Mouse (Mus musculus): ENCODE measurements around the gene Wdr63. TPM values are rescaled to one million over a fixed set of nuclear protein-coding genes. Genes with fewer than 3 reads are reported as not detected.

The Wdr63 gene
- polyA plus RNA-seq, 1 experiment: not detected

DNA sequence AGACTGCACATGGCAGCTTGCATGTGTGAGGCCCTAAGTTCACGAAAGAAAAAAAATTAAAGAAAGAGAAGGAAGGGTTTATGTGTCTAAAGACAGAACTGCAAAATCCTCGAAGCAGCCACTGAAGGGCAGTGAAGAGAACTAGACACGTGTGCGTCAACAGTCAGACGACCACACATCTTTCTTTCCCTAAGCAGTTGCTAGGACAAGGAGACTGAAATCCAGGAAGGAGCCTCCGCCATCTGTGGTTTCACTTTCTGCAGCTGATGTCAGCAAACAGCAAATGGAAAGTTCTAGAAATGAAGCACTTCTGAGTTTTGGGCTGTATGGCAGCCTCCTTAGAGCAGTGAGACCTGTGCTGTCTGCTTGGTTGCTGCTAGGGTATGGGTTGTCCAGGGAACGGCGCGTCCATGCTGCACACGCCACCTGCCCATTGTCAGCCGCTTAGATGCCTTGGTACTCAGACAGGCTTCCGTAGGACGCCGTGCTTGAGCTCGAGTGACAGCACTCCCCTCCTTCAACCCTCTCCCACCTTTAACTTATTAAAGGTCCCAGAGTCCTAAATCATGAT, 48.5 kb downstream of the Wdr63 start:
- Histone ChIP-seq H3K27ac (ENCODE audit: control insufficient read depth, insufficient read depth, low read depth, low read length, poor library complexity) (no peak overlapping the region), H3K4me1 (ENCODE audit: control insufficient read depth, insufficient read depth, low read length) (no peaks in the 10 kb centered on the region), H3K4me3 (replicated peaks; ENCODE audit: control insufficient read depth, low read depth, low read length) (no peak overlapping the region)
- no peak for TF ChIP-seq POLR2A (IDR thresholded peaks at IDR 0.05; ENCODE audit: borderline replicate concordance, control insufficient read depth, low read depth, low read length)
- no peak for TF ChIP-seq CTCF (IDR thresholded peaks at IDR 0.05; ENCODE audit: control insufficient read depth, insufficient read depth, low read length)
- WGBS: 67% methylated on average over 15 of the region's 15 CpGs

DNA sequence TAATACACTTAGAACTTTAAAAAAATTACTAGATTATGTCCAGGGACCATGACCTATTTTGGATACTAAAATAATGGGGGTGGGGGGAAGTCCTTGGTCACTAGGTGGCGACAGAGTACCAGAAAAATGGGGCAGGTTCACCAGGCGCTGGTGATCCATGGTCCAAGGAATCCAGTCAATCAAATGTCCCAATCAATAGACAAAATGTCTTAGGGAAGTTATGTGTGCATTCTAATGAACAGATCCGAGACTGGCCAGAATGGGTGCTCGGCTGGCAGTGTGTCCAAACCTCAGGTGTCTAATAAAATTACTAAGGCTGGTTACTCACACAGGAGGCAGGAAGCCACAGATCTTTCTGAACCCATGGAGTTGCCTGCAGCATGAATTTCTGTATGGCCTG, 49.7 kb downstream of the Wdr63 start:
- TF ChIP-seq CTCF (IDR thresholded peaks at IDR 0.05; ENCODE audit: control insufficient read depth, insufficient read depth, low read length) (peak; percentile 70), POLR2A (IDR thresholded peaks at IDR 0.05; ENCODE audit: borderline replicate concordance, control insufficient read depth, low read depth, low read length) (no peak)
- WGBS: 16% methylated on average over 4 of the region's 4 CpGs

DNA sequence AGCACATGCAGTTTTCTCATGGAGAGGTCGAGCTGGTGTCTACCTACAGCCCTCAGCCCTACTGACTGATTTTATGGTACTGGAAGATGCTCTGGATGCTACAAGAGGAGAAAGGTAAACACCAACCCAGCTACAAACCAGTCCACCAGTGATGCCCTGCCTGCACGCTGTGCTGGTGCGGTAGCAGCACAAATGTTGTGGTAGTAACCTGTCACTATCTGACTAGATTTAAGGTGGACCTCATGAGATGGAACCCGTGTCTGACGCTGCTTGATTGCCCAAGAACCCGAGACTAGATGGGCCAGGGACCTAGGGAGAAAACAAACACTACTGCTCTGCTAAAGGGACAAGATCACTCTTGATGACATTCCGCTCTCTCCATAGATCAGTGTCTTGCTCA, 50.8 kb downstream of the Wdr63 start:
- Histone ChIP-seq H3K4me1 (ENCODE audit: control insufficient read depth, insufficient read depth, low read length) (no peaks in the 10 kb centered on the region), H3K4me3 (replicated peaks; ENCODE audit: control insufficient read depth, low read depth, low read length) (no peak overlapping the region), H3K27ac (ENCODE audit: control insufficient read depth, insufficient read depth, low read depth, low read length, poor library complexity) (no peak overlapping the region)
- TF ChIP-seq POLR2A (IDR thresholded peaks at IDR 0.05; ENCODE audit: borderline replicate concordance, control insufficient read depth, low read depth, low read length) (no peak), CTCF (IDR thresholded peaks at IDR 0.05; ENCODE audit: control insufficient read depth, insufficient read depth, low read length) (no peak)
- WGBS: 71% methylated on average over 7 of the region's 7 CpGs

More for the DNA sequence above, 49.7 kb downstream of the Wdr63 start:
- no peak overlapping the region for H3K4me3 ChIP-seq (replicated peaks; ENCODE audit: control insufficient read depth, low read depth, low read length)
- no peak overlapping the region for H3K27ac ChIP-seq (ENCODE audit: control insufficient read depth, insufficient read depth, low read depth, low read length, poor library complexity)
- no peaks in the 10 kb centered on the region for H3K4me1 ChIP-seq (ENCODE audit: control insufficient read depth, insufficient read depth, low read length)

DNA sequence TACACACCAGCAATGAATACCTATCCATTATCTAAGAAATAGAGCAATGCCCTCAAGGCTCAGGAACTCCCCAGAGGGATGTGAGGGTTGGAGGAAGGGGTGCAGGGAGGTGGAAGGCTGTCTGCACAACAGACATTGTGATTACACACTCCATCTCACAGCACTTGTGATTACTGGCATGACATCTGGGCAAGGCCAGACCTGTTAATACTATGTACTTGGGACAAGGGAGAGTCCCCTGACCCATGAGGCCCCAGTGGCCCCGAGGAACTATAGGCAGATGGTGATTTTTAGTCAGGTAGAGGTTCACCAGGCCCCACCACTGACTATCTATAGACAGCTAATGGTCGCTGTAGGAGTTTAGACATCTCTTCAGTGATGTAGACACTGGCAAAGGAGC, 54.1 kb downstream of the Wdr63 start:
- TF ChIP-seq POLR2A (IDR thresholded peaks at IDR 0.05; ENCODE audit: borderline replicate concordance, control insufficient read depth, low read depth, low read length) (no peak), CTCF (IDR thresholded peaks at IDR 0.05; ENCODE audit: control insufficient read depth, insufficient read depth, low read length) (no peak)
- WGBS: 82% methylated on average over 2 of the region's 2 CpGs
- Histone ChIP-seq H3K27ac (ENCODE audit: control insufficient read depth, insufficient read depth, low read depth, low read length, poor library complexity) (no peak overlapping the region), H3K4me1 (ENCODE audit: control insufficient read depth, insufficient read depth, low read length) (no peaks in the 10 kb centered on the region; the same call in 1 of the 2 replicates), H3K4me3 (replicated peaks; ENCODE audit: control insufficient read depth, low read depth, low read length) (no peak overlapping the region)

DNA sequence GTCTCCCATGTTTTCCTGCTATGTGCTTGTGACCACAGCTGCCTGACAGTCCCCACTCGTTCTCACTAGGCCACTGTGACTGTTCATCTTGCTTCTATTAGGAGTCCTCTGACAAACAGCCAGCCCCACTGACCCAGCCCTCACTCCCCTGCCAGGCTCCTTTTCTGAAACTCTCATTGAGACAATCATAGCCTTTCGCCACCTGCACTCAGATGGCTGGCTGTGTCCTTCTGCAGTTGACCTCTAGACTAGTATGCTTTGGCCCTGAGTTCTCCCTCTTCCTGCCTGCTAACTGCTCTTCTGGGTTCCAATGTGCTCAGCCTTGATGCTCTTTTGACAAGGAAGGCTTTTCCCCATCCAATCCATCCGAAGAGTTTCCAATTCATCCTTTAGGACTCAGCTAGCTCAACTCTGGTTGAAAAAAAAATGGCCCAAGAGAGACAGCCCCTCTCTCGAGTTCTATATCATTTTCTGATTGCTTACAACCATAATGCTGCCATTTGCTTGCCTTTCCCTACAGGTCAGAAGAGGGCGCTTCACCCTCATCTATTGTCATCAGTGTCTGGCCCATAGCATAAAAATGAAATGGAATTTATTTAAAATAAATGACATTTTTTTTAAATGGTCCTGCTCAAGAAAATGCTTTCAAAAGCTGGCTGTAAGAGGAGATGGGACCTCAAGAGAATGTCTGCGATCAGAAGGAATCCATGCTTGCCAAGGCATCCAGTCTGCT, 54.7 kb downstream of the Wdr63 start:
- Histone ChIP-seq H3K4me3 (replicated peaks; ENCODE audit: control insufficient read depth, low read depth, low read length) (no peak overlapping the region), H3K27ac (ENCODE audit: control insufficient read depth, insufficient read depth, low read depth, low read length, poor library complexity) (no peak overlapping the region), H3K4me1 (ENCODE audit: control insufficient read depth, insufficient read depth, low read length) (no peaks in the 10 kb centered on the region; the same call in 1 of the 2 replicates)
- TF ChIP-seq CTCF (IDR thresholded peaks at IDR 0.05; ENCODE audit: control insufficient read depth, insufficient read depth, low read length) (no peak), POLR2A (IDR thresholded peaks at IDR 0.05; ENCODE audit: borderline replicate concordance, control insufficient read depth, low read depth, low read length) (no peak)
- 62% methylated on average over 6 of the region's 6 CpGs for WGBS

DNA sequence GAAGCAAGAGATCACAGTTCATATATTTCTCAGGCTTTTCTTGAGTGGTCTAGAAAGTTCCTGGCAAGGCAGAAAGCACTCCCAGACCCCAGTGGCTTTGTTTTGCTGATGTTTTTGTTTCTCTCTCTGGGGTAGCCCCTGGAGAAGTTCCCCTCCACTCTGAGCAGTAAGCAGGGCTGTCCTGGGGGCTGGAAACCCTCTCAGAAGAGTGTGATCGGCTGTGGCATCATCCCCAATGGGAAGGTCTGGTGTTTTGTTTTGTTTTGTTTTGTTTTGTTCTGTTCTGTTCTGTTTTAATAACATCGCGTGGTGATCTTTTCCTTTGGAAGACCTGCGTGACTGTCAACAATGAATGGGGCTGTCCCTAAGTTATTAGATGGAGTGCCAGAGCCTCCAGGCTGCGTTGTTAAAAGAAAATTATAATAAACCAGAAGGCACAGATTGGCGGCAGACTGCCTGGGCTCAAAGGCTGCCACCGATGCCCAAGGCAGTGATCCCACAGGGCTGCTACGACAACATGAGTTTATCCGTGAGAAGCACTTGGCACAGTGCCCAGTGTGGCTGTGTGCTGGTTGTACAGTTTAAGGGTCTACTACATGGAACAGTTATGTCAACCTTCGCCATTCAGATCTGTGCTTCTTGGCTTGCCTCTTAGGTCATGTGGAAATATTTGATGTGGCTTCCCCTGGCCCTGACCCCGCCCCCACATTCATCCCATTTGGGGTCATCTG, 56.5 kb downstream of the Wdr63 start:
- Histone ChIP-seq H3K27ac (ENCODE audit: control insufficient read depth, insufficient read depth, low read depth, low read length, poor library complexity) (no peak overlapping the region), H3K4me1 (ENCODE audit: control insufficient read depth, insufficient read depth, low read length) (peaks cover 2% of the 10 kb centered on the region; the same call in 1 of the 2 replicates), H3K4me3 (replicated peaks; ENCODE audit: control insufficient read depth, low read depth, low read length) (no peak overlapping the region)
- 69% methylated on average over 11 of the region's 11 CpGs for WGBS
- TF ChIP-seq POLR2A (IDR thresholded peaks at IDR 0.05; ENCODE audit: borderline replicate concordance, control insufficient read depth, low read depth, low read length) (no peak), CTCF (IDR thresholded peaks at IDR 0.05; ENCODE audit: control insufficient read depth, insufficient read depth, low read length) (no peak)

DNA sequence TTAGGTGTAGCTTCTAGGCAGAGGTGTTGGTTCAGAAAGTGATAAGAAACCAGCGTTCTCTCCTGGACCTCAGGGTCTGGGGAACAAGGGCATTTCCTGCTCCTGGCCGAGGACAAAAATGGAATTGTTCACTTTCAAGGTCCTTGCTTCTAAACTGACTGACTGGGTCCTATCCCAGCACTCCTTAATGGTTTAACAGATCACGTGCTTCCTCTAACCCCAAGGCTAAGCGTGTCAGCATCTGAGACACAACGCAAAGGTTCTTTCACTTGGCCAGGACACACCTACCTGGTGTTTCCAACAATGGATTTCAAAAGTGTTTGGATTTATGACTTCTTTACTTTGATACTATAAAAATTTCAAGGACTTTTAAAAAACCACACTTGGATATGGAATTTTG, 58.0 kb downstream of the Wdr63 start:
- H3K4me1 ChIP-seq (ENCODE audit: control insufficient read depth, insufficient read depth, low read length): peaks cover 2% of the 10 kb centered on the region; the same call in 1 of the 2 replicates
- TF ChIP-seq POLR2A (IDR thresholded peaks at IDR 0.05; ENCODE audit: borderline replicate concordance, control insufficient read depth, low read depth, low read length) (no peak), CTCF (IDR thresholded peaks at IDR 0.05; ENCODE audit: control insufficient read depth, insufficient read depth, low read length) (no peak)
- WGBS: 73% methylated on average over 5 of the region's 5 CpGs
- no peak overlapping the region for H3K4me3 ChIP-seq (replicated peaks; ENCODE audit: control insufficient read depth, low read depth, low read length)
- no peak overlapping the region for H3K27ac ChIP-seq (ENCODE audit: control insufficient read depth, insufficient read depth, low read depth, low read length, poor library complexity)

DNA sequence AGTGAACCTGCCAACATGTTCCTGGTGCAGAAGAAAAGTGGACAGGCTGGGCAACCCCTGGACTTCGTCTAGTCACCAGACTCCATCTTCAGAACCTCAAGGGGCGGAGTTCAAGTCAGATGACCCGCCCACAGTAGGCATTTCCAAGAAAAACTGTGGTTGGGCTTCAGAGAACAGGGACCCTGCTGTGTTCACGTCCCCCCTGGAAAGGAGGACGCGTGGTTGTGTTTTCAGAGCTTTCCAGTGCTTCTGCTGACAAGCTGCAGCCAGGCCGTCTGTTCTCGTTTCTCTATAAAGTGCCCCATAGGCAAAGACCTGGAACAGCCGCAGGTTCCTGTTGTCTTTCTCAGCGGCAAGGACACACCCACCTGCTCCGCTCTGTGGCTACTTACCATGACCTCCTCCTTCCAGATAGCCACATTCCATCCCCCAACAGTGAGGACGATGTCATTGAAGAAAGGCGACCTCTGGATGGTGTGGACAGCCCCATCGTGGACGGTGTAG, 60.2 kb downstream of the Wdr63 start:
- WGBS: 18% methylated on average over 15 of the region's 15 CpGs
- Histone ChIP-seq H3K27ac (ENCODE audit: control insufficient read depth, insufficient read depth, low read depth, low read length, poor library complexity) (peak overlapping the region; percentile 48), H3K4me1 (ENCODE audit: control insufficient read depth, insufficient read depth, low read length) (peaks cover 2% of the 10 kb centered on the region; the same call in 1 of the 2 replicates), H3K4me3 (replicated peaks; ENCODE audit: control insufficient read depth, low read depth, low read length) (no peak overlapping the region)
- TF ChIP-seq POLR2A (IDR thresholded peaks at IDR 0.05; ENCODE audit: borderline replicate concordance, control insufficient read depth, low read depth, low read length): no peak
- no peak for TF ChIP-seq CTCF (IDR thresholded peaks at IDR 0.05; ENCODE audit: control insufficient read depth, insufficient read depth, low read length)
